Mouse (Mus musculus): ENCODE measurements around the gene Padi6. TPM values are rescaled to one million over a fixed set of nuclear protein-coding genes. Genes with fewer than 3 reads are reported as not detected.
A peak's percentile ranks its signal among the peaks of the same experiment; 100 is the strongest.

The Padi6 gene
- polyA plus RNA-seq, 1 experiment from 2014 or later, result 0.12 TPM

- Histone ChIP-seq H3K4me2 (no peak overlapping the region), H3K27ac (no peak overlapping the region), H3K4me3 (no peak overlapping the region), H3K27me3 (replicated peaks) (no peaks in the 10 kb centered on the region), H3K9ac (no peak overlapping the region), H3K36me3 (replicated peaks) (no peaks in the 10 kb centered on the region), H3K9me3 (no peaks in the 10 kb centered on the region), H3K4me1 (no peaks in the 10 kb centered on the region)
- ATAC-seq (replicated peaks), result no peak
- 29% methylated on average over 4 of the region's 4 CpGs for WGBS
Measured at GRCm38 (mm10) chr4:140743086-140743485, 643 bp upstream of the Padi6 start.

- H3K27me3 ChIP-seq (replicated peaks), result no peaks in the 10 kb centered on the region
- H3K36me3 ChIP-seq (replicated peaks), result no peaks in the 10 kb centered on the region
- 93% methylated on average over 6 of the region's 6 CpGs for WGBS
- no peak overlapping the region for H3K9ac ChIP-seq
- no peak overlapping the region for H3K27ac ChIP-seq
- H3K4me3 ChIP-seq, result no peak overlapping the region
- no peaks in the 10 kb centered on the region for H3K4me1 ChIP-seq
- H3K9me3 ChIP-seq, result no peaks in the 10 kb centered on the region
- ATAC-seq (replicated peaks), result no peak
- no peak overlapping the region for H3K4me2 ChIP-seq
Measured at GRCm38 (mm10) chr4:140741401-140741800, 1.0 kb downstream of the Padi6 start.

GRCm38 (mm10) chr4:140740655-140741054 lies 1.8 kb downstream of the Padi6 start:
- no peak overlapping the region for H3K27ac ChIP-seq
- WGBS, result 86% methylated on average over 11 of the region's 11 CpGs
- H3K4me1 ChIP-seq, result no peaks in the 10 kb centered on the region
- H3K27me3 ChIP-seq (replicated peaks), result no peaks in the 10 kb centered on the region
- no peaks in the 10 kb centered on the region for H3K9me3 ChIP-seq
- H3K4me2 ChIP-seq, result no peak overlapping the region
- H3K9ac ChIP-seq, result no peak overlapping the region
- H3K36me3 ChIP-seq (replicated peaks), result no peaks in the 10 kb centered on the region
- H3K4me3 ChIP-seq, result no peak overlapping the region
- no peak for ATAC-seq (replicated peaks)

GRCm38 (mm10) chr4:140732871-140733270 lies 9.6 kb downstream of the Padi6 start:
- no peak overlapping the region for H3K4me3 ChIP-seq
- H3K9ac ChIP-seq, result no peak overlapping the region
- no peaks in the 10 kb centered on the region for H3K27me3 ChIP-seq (replicated peaks)
- H3K4me1 ChIP-seq, result no peaks in the 10 kb centered on the region
- no peak overlapping the region for H3K4me2 ChIP-seq
- H3K9me3 ChIP-seq, result no peaks in the 10 kb centered on the region
- no peak overlapping the region for H3K27ac ChIP-seq
- no peak for ATAC-seq (replicated peaks)
- 78% methylated on average over 7 of the region's 7 CpGs for WGBS
- no peaks in the 10 kb centered on the region for H3K36me3 ChIP-seq (replicated peaks)

- no peak overlapping the region for H3K27ac ChIP-seq
- H3K36me3 ChIP-seq (replicated peaks), result no peaks in the 10 kb centered on the region
- no peak overlapping the region for H3K9ac ChIP-seq
- H3K4me2 ChIP-seq, result no peak overlapping the region
- H3K9me3 ChIP-seq, result no peaks in the 10 kb centered on the region
- 88% methylated on average over 4 of the region's 4 CpGs for WGBS
- no peak overlapping the region for H3K4me3 ChIP-seq
- no peaks in the 10 kb centered on the region for H3K4me1 ChIP-seq
- H3K27me3 ChIP-seq (replicated peaks), result no peaks in the 10 kb centered on the region
- no peak for ATAC-seq (replicated peaks)
Measured at GRCm38 (mm10) chr4:140731654-140732053, 10.8 kb downstream of the Padi6 start.

GRCm38 (mm10) chr4:140726907-140727306 lies 15.5 kb downstream of the Padi6 start:
- no peak for ATAC-seq (replicated peaks)
- peaks cover 8% of the 10 kb centered on the region; the same call in 1 of the 2 replicates for H3K4me1 ChIP-seq
- H3K36me3 ChIP-seq (replicated peaks), result peaks cover 5% of the 10 kb centered on the region; the same call in 1 of the 2 replicates
- no peak overlapping the region for H3K27ac ChIP-seq
- H3K4me2 ChIP-seq, result no peak overlapping the region
- H3K9me3 ChIP-seq, result no peaks in the 10 kb centered on the region
- H3K27me3 ChIP-seq (replicated peaks), result no peaks in the 10 kb centered on the region
- WGBS, result 91% methylated on average over 12 of the region's 12 CpGs
- H3K9ac ChIP-seq, result no peak overlapping the region
- H3K4me3 ChIP-seq, result no peak overlapping the region

GRCm38 (mm10) chr4:140724739-140725138 lies 17.7 kb downstream of the Padi6 start:
- 39% methylated on average over 6 of the region's 6 CpGs for WGBS
- no peak; the same call in 1 of the 2 replicates for ATAC-seq (replicated peaks)

GRCm38 (mm10) chr4:140723801-140724200 lies 18.6 kb downstream of the Padi6 start:
- Histone ChIP-seq H3K27ac (0 out of 2 replicates have a peak overlapping the region, but pooled peaks have one; percentile 35), H3K4me2 (no peak overlapping the region), H3K9ac (no peak overlapping the region), H3K9me3 (no peaks in the 10 kb centered on the region), H3K4me1 (peaks cover 8% of the 10 kb centered on the region; the same call in 1 of the 2 replicates), H3K36me3 (replicated peaks) (peaks cover 30% of the 10 kb centered on the region), H3K27me3 (replicated peaks) (no peaks in the 10 kb centered on the region), H3K4me3 (no peak overlapping the region)
- 50% methylated on average over 5 of the region's 5 CpGs for WGBS
- peak; percentile 38; the same call in 1 of the 2 replicates for ATAC-seq (replicated peaks)

More at GRCm38 (mm10) chr4:140724739-140725138, 17.7 kb downstream of the Padi6 start:
- no peak overlapping the region for H3K9ac ChIP-seq
- peak overlapping the region; percentile 35 for H3K27ac ChIP-seq
- H3K27me3 ChIP-seq (replicated peaks), result no peaks in the 10 kb centered on the region
- H3K4me3 ChIP-seq, result no peak overlapping the region
- H3K36me3 ChIP-seq (replicated peaks), result peaks cover 23% of the 10 kb centered on the region; the same call in 1 of the 2 replicates
- no peak overlapping the region for H3K4me2 ChIP-seq
- H3K4me1 ChIP-seq, result peaks cover 8% of the 10 kb centered on the region; the same call in 1 of the 2 replicates
- H3K9me3 ChIP-seq, result no peaks in the 10 kb centered on the region

- Histone ChIP-seq H3K9me3 (no peaks in the 10 kb centered on the region), H3K4me3 (no peak overlapping the region), H3K4me2 (no peak overlapping the region), H3K4me1 (peaks cover 8% of the 10 kb centered on the region; the same call in 1 of the 2 replicates), H3K27me3 (replicated peaks) (no peaks in the 10 kb centered on the region), H3K27ac (no peak overlapping the region), H3K36me3 (replicated peaks) (peaks cover 35% of the 10 kb centered on the region), H3K9ac (no peak overlapping the region)
- no peak; the same call in 1 of the 2 replicates for ATAC-seq (replicated peaks)
- WGBS, result 82% methylated on average over 9 of the region's 9 CpGs
Measured at GRCm38 (mm10) chr4:140723192-140723591, 19.3 kb downstream of the Padi6 start.

GRCm38 (mm10) chr4:140722710-140723109 lies 19.7 kb downstream of the Padi6 start:
- Histone ChIP-seq H3K27ac (no peak overlapping the region), H3K36me3 (replicated peaks) (peaks cover 38% of the 10 kb centered on the region), H3K4me3 (no peak overlapping the region), H3K9ac (no peak overlapping the region), H3K4me2 (no peak overlapping the region), H3K27me3 (replicated peaks) (no peaks in the 10 kb centered on the region), H3K4me1 (peaks cover 8% of the 10 kb centered on the region; the same call in 1 of the 2 replicates), H3K9me3 (no peaks in the 10 kb centered on the region)
- 78% methylated on average over 9 of the region's 9 CpGs for WGBS
- no peak for ATAC-seq (replicated peaks)

- ATAC-seq (replicated peaks), result no peak
- H3K36me3 ChIP-seq (replicated peaks), result peaks cover 43% of the 10 kb centered on the region
- H3K4me1 ChIP-seq, result peaks cover 8% of the 10 kb centered on the region; the same call in 1 of the 2 replicates
- H3K4me3 ChIP-seq, result no peak overlapping the region
- H3K27me3 ChIP-seq (replicated peaks), result no peaks in the 10 kb centered on the region
- H3K9me3 ChIP-seq, result no peaks in the 10 kb centered on the region
- no peak overlapping the region for H3K27ac ChIP-seq
- 89% methylated on average over 20 of the region's 20 CpGs for WGBS
- H3K9ac ChIP-seq, result no peak overlapping the region
- H3K4me2 ChIP-seq, result no peak overlapping the region
Measured at GRCm38 (mm10) chr4:140721968-140722490, 20.4 kb downstream of the Padi6 start.

GRCm38 (mm10) chr4:140720091-140720490 lies 22.4 kb downstream of the Padi6 start:
- no peak overlapping the region for H3K9ac ChIP-seq
- H3K36me3 ChIP-seq (replicated peaks), result peaks cover 60% of the 10 kb centered on the region
- no peak overlapping the region for H3K27ac ChIP-seq
- no peaks in the 10 kb centered on the region for H3K9me3 ChIP-seq
- H3K4me2 ChIP-seq, result no peak overlapping the region
- no peaks in the 10 kb centered on the region for H3K27me3 ChIP-seq (replicated peaks)
- no peak overlapping the region for H3K4me3 ChIP-seq
- ATAC-seq (replicated peaks), result no peak
- peaks cover 8% of the 10 kb centered on the region; the same call in 1 of the 2 replicates for H3K4me1 ChIP-seq
- 94% methylated on average over 5 of the region's 5 CpGs for WGBS

- no peak overlapping the region for H3K4me2 ChIP-seq
- H3K27me3 ChIP-seq (replicated peaks), result no peaks in the 10 kb centered on the region
- H3K36me3 ChIP-seq (replicated peaks), result peaks cover 60% of the 10 kb centered on the region
- H3K9ac ChIP-seq, result no peak overlapping the region
- ATAC-seq (replicated peaks), result no peak
- peaks cover 11% of the 10 kb centered on the region for H3K4me1 ChIP-seq
- H3K9me3 ChIP-seq, result no peaks in the 10 kb centered on the region
- H3K27ac ChIP-seq, result no peak overlapping the region
- no peak overlapping the region for H3K4me3 ChIP-seq
- WGBS, result 96% methylated on average over 9 of the region's 9 CpGs
Measured at GRCm38 (mm10) chr4:140718436-140718835, 24.0 kb downstream of the Padi6 start.
